Mouse (Mus musculus) CH12.LX (cell line): Measurements from ENCODE around the gene Mta2. TPM values are rescaled to one million over a fixed set of nuclear protein-coding genes. Genes with fewer than 3 reads are reported as not detected.
"Not testable (repeated sequence)": the region's sequence is repeated elsewhere in the genome, so short reads cannot be mapped to it uniquely, and the experiment has no call there.

Source experiments
- DNase-seq: peaks from one replicate; pipeline ENCODE4 v3.0.0-alpha.2; 2013; ENCODE audit errors: extremely low read depth
- H3K27ac ChIP-seq: 2 replicates; pipeline ENCODE4 v1.5.1; 2012; ENCODE audit warnings: low read depth, mild to moderate bottlenecking, control low read depth, moderate library complexity; ENCODE audit not compliant: insufficient read depth
- H3K27me3 ChIP-seq: replicated peaks from 2 replicates; pipeline ENCODE3; 2012; ENCODE audit warnings: inconsistent platforms
- H3K36me3 ChIP-seq, 2 experiments: replicated peaks in 1 of 2; 2 replicates each; pipeline versions ENCODE3 to v1.6.1; 2012; ENCODE audit warnings: inconsistent platforms in 1 of 2, low read length in 1 of 2, mild to moderate bottlenecking in 1 of 2, mixed read lengths in 1 of 2, moderate library complexity in 1 of 2; ENCODE audit not compliant: control insufficient read depth in 1 of 2, insufficient read depth in 1 of 2
- H3K4me1 ChIP-seq, 2 experiments: 2 replicates each; pipeline ENCODE4 v1.6.1; 2012; ENCODE audit warnings: inconsistent platforms in 1 of 2, moderate library complexity in 1 of 2; ENCODE audit not compliant: insufficient read depth in 2 of 2, control insufficient read depth in 1 of 2
- H3K4me2 ChIP-seq: 2 replicates; pipeline ENCODE4 v1.6.1; 2012; ENCODE audit warnings: low read depth, mild to moderate bottlenecking, control low read depth; ENCODE audit not compliant: poor library complexity, insufficient read depth, severe bottlenecking
- H3K4me3 ChIP-seq, 3 experiments: fragments of 150-350 bp in 1 of 3; sonication (generic) in 1 of 3; replicated peaks in 1 of 3; 2 replicates each; pipeline versions ENCODE3 to v1.5.1; 2011 to 2012; ENCODE audit warnings: low read depth in 2 of 3, low read length in 2 of 3, mild to moderate bottlenecking in 2 of 3, moderate library complexity in 2 of 3, control low read depth in 1 of 3, improper control_type of control experiment in 1 of 3, inconsistent platforms in 1 of 3, mixed read lengths in 1 of 3; ENCODE audit not compliant: poor library complexity in 1 of 3
- H3K79me2 ChIP-seq: replicated peaks from 2 replicates; pipeline ENCODE4 v1.6.1; 2012; ENCODE audit warnings: mild to moderate bottlenecking, moderate library complexity; ENCODE audit not compliant: control insufficient read depth, poor library complexity, insufficient read depth, severe bottlenecking; ENCODE audit errors: extremely low read depth
- H3K9ac ChIP-seq: 2 replicates; pipeline ENCODE4 v1.6.1; 2012; ENCODE audit warnings: low read depth, mild to moderate bottlenecking, control low read depth, moderate library complexity; ENCODE audit not compliant: insufficient read depth
- H3K9me3 ChIP-seq: replicated peaks from 2 replicates; pipeline ENCODE3; 2012; ENCODE audit warnings: low read length, inconsistent platforms, mixed read lengths
- BHLHE40 ChIP-seq: IDR thresholded peaks from 2 replicates; pipeline ENCODE4 v1.6.1; 2011; ENCODE audit warnings: mild to moderate bottlenecking, low read depth, low read length, improper control_type of control experiment
- CHD1 ChIP-seq: IDR thresholded peaks from 2 replicates; pipeline ENCODE4 v1.6.1; 2012; ENCODE audit warnings: low read depth, low read length, improper control_type of control experiment, inconsistent platforms
- CHD2 ChIP-seq: IDR thresholded peaks from 2 replicates; pipeline ENCODE4 v1.6.1; 2011; ENCODE audit warnings: low read length, improper control_type of control experiment
- E2F4 ChIP-seq: IDR thresholded peaks from 2 replicates; pipeline ENCODE4 v1.6.1; 2011; ENCODE audit warnings: low read depth, low read length, improper control_type of control experiment; ENCODE audit not compliant: insufficient replicate concordance
- ELF1 ChIP-seq: IDR thresholded peaks from 2 replicates; pipeline ENCODE4 v1.6.1; 2014; ENCODE audit warnings: low read depth, mild to moderate bottlenecking, inconsistent platforms, low read length, improper control_type of control experiment
- GABPA ChIP-seq: IDR thresholded peaks from 2 replicates; pipeline ENCODE4 v1.6.1; 2012; ENCODE audit warnings: low read depth, low read length, improper control_type of control experiment, inconsistent platforms; ENCODE audit not compliant: insufficient replicate concordance
- IRF4 ChIP-seq: IDR thresholded peaks from 2 replicates; pipeline ENCODE4 v1.6.1; 2014; ENCODE audit warnings: low read depth, mild to moderate bottlenecking, inconsistent platforms, low read length, improper control_type of control experiment
- JUN ChIP-seq: IDR thresholded peaks from 2 replicates; pipeline ENCODE4 v1.6.1; 2011; ENCODE audit warnings: low read depth, mild to moderate bottlenecking, low read length, improper control_type of control experiment, moderate library complexity; ENCODE audit not compliant: insufficient read depth
- JUND ChIP-seq: conservative IDR thresholded peaks from 2 replicates; pipeline ENCODE4 v1.6.1; 2011; ENCODE audit warnings: low read depth, low read length, improper control_type of control experiment
- MAFK ChIP-seq: IDR thresholded peaks from 2 replicates; pipeline ENCODE4 v1.6.1; 2011; ENCODE audit warnings: low read length, improper control_type of control experiment; ENCODE audit not compliant: insufficient replicate concordance
- MAZ ChIP-seq: IDR thresholded peaks from 2 replicates; pipeline ENCODE4 v1.6.1; 2012; ENCODE audit warnings: low read depth, mild to moderate bottlenecking, inconsistent platforms, low read length, improper control_type of control experiment, moderate library complexity
- MEF2A ChIP-seq: IDR thresholded peaks from 2 replicates; pipeline ENCODE4 v1.6.1; 2014; ENCODE audit warnings: low read depth, mild to moderate bottlenecking, inconsistent platforms, low read length, improper control_type of control experiment, borderline replicate concordance
- MXI1 ChIP-seq: IDR thresholded peaks from 2 replicates; pipeline ENCODE4 v1.6.1; 2011; ENCODE audit warnings: mild to moderate bottlenecking, low read depth, low read length, improper control_type of control experiment
- MYC ChIP-seq: IDR thresholded peaks from 2 replicates; pipeline ENCODE4 v1.6.1; 2011; ENCODE audit warnings: low read depth, mild to moderate bottlenecking, improper control_type of control experiment, low read length
- NELFE ChIP-seq: IDR thresholded peaks from 2 replicates; pipeline ENCODE4 v1.6.1; 2011; ENCODE audit warnings: low read depth, low read length, improper control_type of control experiment
- NRF1 ChIP-seq: IDR thresholded peaks from 2 replicates; pipeline ENCODE4 v1.6.1; 2014; ENCODE audit warnings: low read depth, mild to moderate bottlenecking, inconsistent platforms, low read length, improper control_type of control experiment, moderate library complexity
- PAX5 ChIP-seq: IDR thresholded peaks from 2 replicates; pipeline ENCODE4 v1.6.1; 2012; ENCODE audit warnings: low read length, inconsistent platforms, mixed read lengths
- POLR2A ChIP-seq: IDR thresholded peaks from 2 replicates; pipeline ENCODE4 v1.6.1; 2011; ENCODE audit warnings: low read depth, mild to moderate bottlenecking, improper control_type of control experiment, low read length
- POLR2AphosphoS2 ChIP-seq: IDR thresholded peaks from 2 replicates; pipeline ENCODE4 v1.6.1; 2011; ENCODE audit warnings: low read depth, low read length, improper control_type of control experiment
- RAD21 ChIP-seq: IDR thresholded peaks from 2 replicates; pipeline ENCODE4 v1.6.1; 2011; ENCODE audit warnings: low read depth, mild to moderate bottlenecking, low read length, improper control_type of control experiment, moderate library complexity
- RCOR1 ChIP-seq: conservative IDR thresholded peaks from 2 replicates; pipeline ENCODE4 v1.6.1; 2012; ENCODE audit warnings: low read depth, mild to moderate bottlenecking, inconsistent platforms, low read length, improper control_type of control experiment
- SMC3 ChIP-seq: IDR thresholded peaks from 2 replicates; pipeline ENCODE4 v1.6.1; 2011; ENCODE audit warnings: low read depth, low read length, improper control_type of control experiment
- TBP ChIP-seq: conservative IDR thresholded peaks from 2 replicates; pipeline ENCODE4 v1.6.1; 2011; ENCODE audit warnings: low read depth, low read length, improper control_type of control experiment
- TCF12 ChIP-seq: IDR thresholded peaks from 2 replicates; pipeline ENCODE4 v1.6.1; 2014; ENCODE audit warnings: low read depth, mild to moderate bottlenecking, inconsistent platforms, low read length, improper control_type of control experiment
- UBTF ChIP-seq: IDR thresholded peaks from 2 replicates; pipeline ENCODE4 v1.6.1; 2012; ENCODE audit warnings: low read depth, mild to moderate bottlenecking, inconsistent platforms, low read length, improper control_type of control experiment, moderate library complexity
- USF1 ChIP-seq: IDR thresholded peaks from 2 replicates; pipeline ENCODE4 v1.6.1; 2014; ENCODE audit warnings: low read depth, mild to moderate bottlenecking, inconsistent platforms, low read length, improper control_type of control experiment
- USF2 ChIP-seq: conservative IDR thresholded peaks from 2 replicates; pipeline ENCODE4 v1.6.1; 2011; ENCODE audit warnings: low read depth, low read length, improper control_type of control experiment
- ZC3H11A ChIP-seq: IDR thresholded peaks from 2 replicates; pipeline ENCODE4 v1.6.1; 2012; ENCODE audit warnings: low read depth, mild to moderate bottlenecking, inconsistent platforms, low read length, improper control_type of control experiment
- ZKSCAN1 ChIP-seq: IDR thresholded peaks from 2 replicates; pipeline ENCODE4 v1.6.1; 2012; ENCODE audit warnings: low read depth, inconsistent platforms, low read length, improper control_type of control experiment, borderline replicate concordance
- ZNF384 ChIP-seq: IDR thresholded peaks from 2 replicates; pipeline ENCODE4 v1.6.1; 2012; ENCODE audit warnings: low read depth, low read length, improper control_type of control experiment, inconsistent platforms
- dilution Hi-C: fragments of 300-500 bp; cut with MboI; formaldehyde crosslinking; loops from 2 replicates; pipeline ENCODE4 v1.14.3; 2020; ENCODE audit warnings: low sequenced_read_pairs; ENCODE audit not compliant: extremely low pct_unique_long_range_greater_than_20kb, extremely low pct_ligation_motif_present
- in situ Hi-C: fragments of 300-500 bp; cut with MboI; formaldehyde crosslinking; loops from 3 replicates; pipeline ENCODE4 v1.14.3; 2019; ENCODE audit warnings: low sequenced_read_pairs, low pct_ligation_motif_present, low pct_unique_long_range_greater_than_20kb, mixed read lengths
- polyA plus RNA-seq: library from polyadenylated mRNA; unstranded; fragments of >175 nt; gene quantifications from 2 replicates; pipeline ENCODE4 v1.2.1, GENCODE M21; 2012; ENCODE audit warnings: low read depth; ENCODE audit not compliant: insufficient read length
- total RNA-seq, 2 experiments: library from RNA; depleted of rRNA; stranded (reverse); fragments of 300-350 nt in 1 of 2; fragments of >200 nt in 1 of 2; gene quantifications; 2 replicates each; pipeline ENCODE4 v1.2.3; 2012 to 2014

Mta2 gene
- total and polyA plus RNA-seq, 3 experiments = 115 to 162 (median 131) TPM

- peaks cover 22 to 38% of the 10 kb centered on the region in 2 experiments for H3K36me3 ChIP-seq
- peaks cover 73% of the 10 kb centered on the region for H3K79me2 ChIP-seq
- in situ Hi-C loops = loop anchor here (5.0 kb wide), 1 partner anchor 40 kb away; no protein-coding TSS in a partner anchor
- H3K4me2 ChIP-seq = peak overlapping the region; percentile 90
- H3K27me3 ChIP-seq, dilution Hi-C loops, H3K9me3 ChIP-seq: not testable (repeated sequence)
- DNase-seq = peak; percentile 35
- H3K4me1 ChIP-seq = peaks cover 27 to 68% of the 10 kb centered on the region in 2 experiments
- H3K9ac ChIP-seq = peak overlapping the region; percentile 71
- TF ChIP-seq CHD1 (peak; percentile 75), CHD2 (peak; percentile 10; the same call in 1 of the 2 replicates), ELF1 (0 out of 2 replicates have a peak, but pooled peaks have one; percentile 33), NELFE (peak; percentile 3; the same call in 1 of the 2 replicates)
- peak overlapping the region; percentile 90 for H3K27ac ChIP-seq
- peak overlapping the region; percentile 44 to 82 (median 55) for H3K4me3 ChIP-seq
Observed at GRCm38 (mm10) chr19:8897211-8897864, 44.3 kb upstream of the Mta2 start.

- Histone ChIP-seq H3K4me3 (peak within 1 kb of the TSS; percentile 82 to 99 (median 99)), H3K4me1 (peaks cover 28 to 68% of the 10 kb centered on the region in 2 experiments), H3K27me3 (no peaks in the 10 kb centered on the region), H3K9me3 (no peaks in the 10 kb centered on the region), H3K36me3 (peaks cover 26 to 43% of the 10 kb centered on the region in 2 experiments), H3K9ac (peak within 1 kb of the TSS; percentile 85), H3K79me2 (peaks cover 77% of the 10 kb centered on the region), H3K27ac (peak within 1 kb of the TSS; percentile 90), H3K4me2 (peak within 1 kb of the TSS; percentile 96)
- dilution Hi-C loops = no loop called here
- peak; percentile 96 for DNase-seq
- in situ Hi-C loops = loop anchor here (5.0 kb wide), 1 partner anchor 39 kb away; no protein-coding TSS in a partner anchor
- TF ChIP-seq MXI1 = peak; percentile 70
- TF ChIP-seq PAX5 = no peak
- peak; percentile 88 for TF ChIP-seq POLR2A
- no peak for TF ChIP-seq SMC3
- no peak; the same call in 1 of the 2 replicates for TF ChIP-seq MYC
- peak; percentile 43 for TF ChIP-seq IRF4
- peak; percentile 73; the same call in 1 of the 2 replicates for TF ChIP-seq ELF1
- TF ChIP-seq ZNF384 = no peak
- TF ChIP-seq ZC3H11A = no peak
- no peak; the same call in 1 of the 2 replicates for TF ChIP-seq BHLHE40
- no peak for TF ChIP-seq RAD21
- peak; percentile 74; the same call in 1 of the 2 replicates for TF ChIP-seq E2F4
- TF ChIP-seq ZKSCAN1 = no peak
- TF ChIP-seq JUN = no peak
- peak; percentile 96 for TF ChIP-seq POLR2AphosphoS2
- TF ChIP-seq MAZ = 0 out of 2 replicates have a peak, but pooled peaks have one; percentile 40
- no peak for TF ChIP-seq MAFK
- peak; percentile 44; the same call in 1 of the 2 replicates for TF ChIP-seq TBP
- no peak for TF ChIP-seq USF1
- no peak; the same call in 1 of the 2 replicates for TF ChIP-seq GABPA
- TF ChIP-seq RCOR1 = no peak
- no peak for TF ChIP-seq UBTF
- TF ChIP-seq TCF12 = peak; percentile 93
- peak; percentile 14; the same call in 1 of the 2 replicates for TF ChIP-seq MEF2A
- no peak for TF ChIP-seq USF2
- no peak for TF ChIP-seq JUND
- TF ChIP-seq NRF1 = peak; percentile 62
Observed at GRCm38 (mm10) chr19:8897865-8898495, 43.7 kb upstream of the Mta2 start, which contains the start of gene Ganab. Ganab (plus strand) TSS chr19:8898071.
